Mouse (Mus musculus) activated CD4-positive, CD25-positive, alpha-beta regulatory T cell, adult 9 weeks (primary cell): ENCODE measurements around the gene Galntl5. TPM values are rescaled to one million over a fixed set of nuclear protein-coding genes. Genes with fewer than 3 reads are reported as not detected.

Experiments
- polyA plus RNA-seq: library from polyadenylated mRNA; unstranded; fragments of 100-300 nt; shearing (Covaris generic); gene quantifications from one replicate; pipeline ENCODE4 v1.2.1, GENCODE M21; 2017

The Galntl5 gene
- polyA plus RNA-seq, result not detected

DNA sequence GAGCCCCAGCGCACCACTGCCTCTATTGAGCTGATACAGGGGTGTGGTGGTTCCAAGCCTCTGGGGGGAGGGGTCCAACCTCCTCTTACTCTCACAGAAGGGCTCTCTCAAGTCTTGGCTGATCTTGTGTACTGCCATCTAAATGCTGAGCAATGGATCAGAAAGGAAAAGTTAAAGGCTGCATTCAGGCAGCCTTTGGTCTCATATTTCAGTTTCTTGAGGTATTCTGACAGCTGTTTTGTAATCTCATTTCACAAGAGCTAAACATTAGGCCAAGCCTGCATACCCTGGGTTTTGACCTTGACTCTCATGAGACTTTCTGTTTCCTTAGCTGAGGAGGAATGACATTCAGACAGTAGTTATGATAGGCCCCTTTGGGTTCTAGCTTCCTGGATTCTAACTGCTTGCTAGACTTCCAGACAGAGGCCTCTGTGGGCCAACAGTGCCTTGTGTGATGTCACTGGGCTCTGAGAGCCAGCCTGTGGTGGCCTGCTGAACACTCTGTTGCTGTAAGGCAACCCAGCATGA, at the start of gene Galntl5:
Gene Galntl5, plus strand, starts transcription at position 457 of the 528 bp plus-strand sequence.

GRCm38 (mm10) chr5:25221604-25222003, 40.3 kb downstream of the Galntl5 start, which contains the start of gene Galnt11:
Gene Galnt11 (plus strand): TSS chr5:25221904.

GRCm38 (mm10) chr5:25222752-25223702, 41.8 kb downstream of the Galntl5 start, which contains the start of gene E130116L18Rik:
Gene E130116L18Rik (minus strand): TSS chr5:25223153.

Other genes with a start within 250 kb of the Galntl5 start
- 35.2 TPM for gene Prkag2, start 80.8 kb upstream of the Galntl5 start, polyA plus RNA-seq
- gene Galnt11, start 40.4 kb downstream of the Galntl5 start, polyA plus RNA-seq, result 7.6 TPM
- not detected for gene E130116L18Rik, start 41.7 kb downstream of the Galntl5 start, polyA plus RNA-seq